Mouse (Mus musculus): Measurements from ENCODE around the gene Arx. TPM values are rescaled to one million over a fixed set of nuclear protein-coding genes. Genes with fewer than 3 reads are reported as not detected.

Arx gene
- polyA plus RNA-seq, 1 experiment from 2014 or later, result 10.7 TPM

- H3K27me3 ChIP-seq (replicated peaks), result peaks cover 63% of the 10 kb centered on the region
- peaks cover 9% of the 10 kb centered on the region; the same call in 1 of the 2 replicates for H3K4me1 ChIP-seq
- no peak overlapping the region for H3K9ac ChIP-seq
- H3K4me3 ChIP-seq, result no peak overlapping the region
- ATAC-seq (replicated peaks), result no peak
- 28% methylated on average over 5 of the region's 5 CpGs for WGBS
- H3K4me2 ChIP-seq, result no peak overlapping the region
- no peaks in the 10 kb centered on the region for H3K36me3 ChIP-seq (replicated peaks)
- H3K27ac ChIP-seq, result no peak overlapping the region
- no peaks in the 10 kb centered on the region for H3K9me3 ChIP-seq
These were observed 9.6 kb downstream of the Arx start for GRCm38 (mm10) chrX:93295819-93296218.

- no peak overlapping the region; the same call in 1 of the 2 replicates for H3K27ac ChIP-seq
- no peaks in the 10 kb centered on the region for H3K36me3 ChIP-seq (replicated peaks)
- ATAC-seq (replicated peaks), result peak; percentile 54; the same call in 1 of the 2 replicates
- WGBS, result 24% methylated on average over 39 of the region's 40 CpGs
- H3K4me1 ChIP-seq, result peaks cover 9% of the 10 kb centered on the region; the same call in 1 of the 2 replicates
- peak overlapping the region; percentile 37 for H3K4me2 ChIP-seq
- no peaks in the 10 kb centered on the region for H3K9me3 ChIP-seq
- no peak overlapping the region for H3K9ac ChIP-seq
- peak overlapping the region; percentile 3 for H3K4me3 ChIP-seq
- H3K27me3 ChIP-seq (replicated peaks), result peaks cover 64% of the 10 kb centered on the region
These were observed 10.8 kb downstream of the Arx start for GRCm38 (mm10) chrX:93297001-93297441.

- peaks cover 9% of the 10 kb centered on the region; the same call in 1 of the 2 replicates for H3K4me1 ChIP-seq
- no peak overlapping the region for H3K27ac ChIP-seq
- WGBS, result 19% methylated on average over 43 of the region's 43 CpGs
- no peaks in the 10 kb centered on the region for H3K9me3 ChIP-seq
- peak; percentile 31; the same call in 1 of the 2 replicates for ATAC-seq (replicated peaks)
- H3K4me3 ChIP-seq, result peak overlapping the region; percentile 12; the same call in 1 of the 2 replicates
- H3K36me3 ChIP-seq (replicated peaks), result no peaks in the 10 kb centered on the region
- H3K9ac ChIP-seq, result no peak overlapping the region
- peak overlapping the region; percentile 30; the same call in 1 of the 2 replicates for H3K4me2 ChIP-seq
- peaks cover 62% of the 10 kb centered on the region for H3K27me3 ChIP-seq (replicated peaks)
These were observed 12.9 kb downstream of the Arx start for GRCm38 (mm10) chrX:93299046-93299626.

GRCm38 (mm10) chrX:93299771-93300170, 13.5 kb downstream of the Arx start:
- no peak for ATAC-seq (replicated peaks)
- Histone ChIP-seq H3K9me3 (no peaks in the 10 kb centered on the region), H3K4me1 (peaks cover 9% of the 10 kb centered on the region; the same call in 1 of the 2 replicates), H3K27me3 (replicated peaks) (peaks cover 57% of the 10 kb centered on the region), H3K4me3 (no peak overlapping the region), H3K36me3 (replicated peaks) (no peaks in the 10 kb centered on the region), H3K9ac (no peak overlapping the region), H3K27ac (no peak overlapping the region), H3K4me2 (no peak overlapping the region)
- WGBS, result 21% methylated on average over 6 of the region's 6 CpGs

DNA sequence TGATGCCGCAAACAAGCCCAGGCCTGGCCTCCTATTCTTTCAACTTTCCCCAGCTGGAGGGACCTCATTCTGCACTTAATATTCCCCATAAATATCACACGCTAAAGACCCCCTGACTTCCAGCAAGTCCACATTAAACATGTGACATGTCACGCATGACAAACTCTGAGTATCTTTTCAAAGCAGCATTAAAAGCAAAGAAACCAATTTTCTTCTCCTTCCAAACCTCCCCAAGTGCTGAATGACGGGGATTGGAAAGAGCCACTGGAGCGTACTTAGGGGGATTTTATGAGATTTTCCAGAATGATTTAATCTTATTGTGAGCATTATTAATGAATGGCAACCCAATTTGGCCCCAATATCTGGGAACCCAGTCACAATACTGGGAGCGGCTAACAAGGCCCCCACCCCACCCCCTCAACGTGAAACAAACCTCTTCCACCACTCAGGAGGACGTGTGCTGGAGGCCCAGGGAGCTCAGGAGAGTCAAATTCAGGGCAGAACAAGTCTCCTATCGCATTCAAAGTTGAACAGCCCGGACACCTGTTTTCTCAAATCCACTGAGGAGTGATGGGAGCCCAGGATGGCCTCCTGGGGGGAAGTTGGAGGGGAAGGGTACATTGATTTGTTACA, 14.1 kb downstream of the Arx start:
- Histone ChIP-seq H3K36me3 (replicated peaks) (no peaks in the 10 kb centered on the region), H3K4me3 (no peak overlapping the region), H3K4me2 (no peak overlapping the region), H3K27me3 (replicated peaks) (peaks cover 54% of the 10 kb centered on the region), H3K9ac (no peak overlapping the region), H3K27ac (no peak overlapping the region), H3K9me3 (no peaks in the 10 kb centered on the region), H3K4me1 (peaks cover 9% of the 10 kb centered on the region; the same call in 1 of the 2 replicates)
- 24% methylated on average over 10 of the region's 10 CpGs for WGBS
- ATAC-seq (replicated peaks), result no peak

GRCm38 (mm10) chrX:93301798-93302197, 15.6 kb downstream of the Arx start:
- no peak for ATAC-seq (replicated peaks)
- H3K9ac ChIP-seq, result no peak overlapping the region
- H3K27ac ChIP-seq, result no peak overlapping the region
- 11% methylated on average over 7 of the region's 7 CpGs for WGBS
- H3K4me2 ChIP-seq, result no peak overlapping the region
- H3K4me3 ChIP-seq, result no peak overlapping the region
- H3K9me3 ChIP-seq, result no peaks in the 10 kb centered on the region
- peaks cover 9% of the 10 kb centered on the region; the same call in 1 of the 2 replicates for H3K4me1 ChIP-seq
- H3K36me3 ChIP-seq (replicated peaks), result no peaks in the 10 kb centered on the region
- H3K27me3 ChIP-seq (replicated peaks), result peaks cover 44% of the 10 kb centered on the region

DNA sequence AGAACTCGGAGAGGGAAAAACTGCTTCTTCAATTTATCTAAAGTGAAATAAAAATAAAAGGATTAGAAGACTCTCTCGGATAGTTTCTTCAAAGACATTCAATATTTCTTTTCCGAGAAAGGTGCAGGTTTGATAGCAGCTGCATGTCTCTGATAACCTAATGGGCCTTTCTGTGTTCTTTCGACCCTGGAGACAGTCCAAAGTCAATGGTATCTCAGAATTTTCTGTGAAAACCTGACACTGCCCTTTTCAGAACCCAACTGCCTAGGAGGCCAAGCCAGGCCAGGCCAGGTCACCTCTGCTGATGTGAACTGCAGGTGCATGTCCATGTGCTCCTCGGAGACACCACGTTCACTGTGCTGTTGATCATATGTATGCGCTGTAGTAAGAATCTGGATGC, 19.5 kb downstream of the Arx start:
- no peaks in the 10 kb centered on the region for H3K36me3 ChIP-seq (replicated peaks)
- H3K9ac ChIP-seq, result no peak overlapping the region
- peaks cover 22% of the 10 kb centered on the region for H3K27me3 ChIP-seq (replicated peaks)
- no peaks in the 10 kb centered on the region for H3K9me3 ChIP-seq
- no peaks in the 10 kb centered on the region for H3K4me1 ChIP-seq
- WGBS, result 86% methylated on average over 7 of the region's 7 CpGs
- H3K4me2 ChIP-seq, result no peak overlapping the region
- no peak for ATAC-seq (replicated peaks)
- no peak overlapping the region for H3K27ac ChIP-seq
- H3K4me3 ChIP-seq, result no peak overlapping the region

- ATAC-seq (replicated peaks), result no peak
- Histone ChIP-seq H3K27me3 (replicated peaks) (no peaks in the 10 kb centered on the region), H3K9ac (no peak overlapping the region), H3K4me2 (no peak overlapping the region), H3K36me3 (replicated peaks) (no peaks in the 10 kb centered on the region), H3K9me3 (no peaks in the 10 kb centered on the region), H3K4me1 (no peaks in the 10 kb centered on the region), H3K27ac (no peak overlapping the region), H3K4me3 (no peak overlapping the region)
- WGBS, result 51% methylated on average over 4 of the region's 4 CpGs
These were observed 31.3 kb downstream of the Arx start for GRCm38 (mm10) chrX:93317577-93317976.

DNA sequence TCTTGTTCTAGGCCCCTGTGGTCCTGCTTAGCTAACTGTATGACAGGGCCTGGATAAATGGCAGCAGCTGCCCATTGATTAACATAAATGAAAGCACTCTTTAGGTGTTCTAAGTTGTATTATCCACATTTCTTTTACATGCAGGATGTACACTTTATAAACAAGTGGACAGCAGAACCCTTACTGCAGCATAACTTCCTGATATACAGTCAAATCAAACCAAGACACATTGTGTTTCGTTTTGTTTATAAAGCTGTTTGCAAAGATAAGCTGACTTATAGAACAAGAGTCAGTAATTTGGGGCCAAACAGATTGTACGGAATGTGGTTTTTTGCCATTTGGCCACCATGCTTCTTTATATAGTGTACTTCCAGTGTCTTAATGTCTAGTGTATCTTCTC, 33.7 kb downstream of the Arx start:
- 83% methylated on average over 2 of the region's 2 CpGs for WGBS
- H3K4me3 ChIP-seq, result no peak overlapping the region

DNA sequence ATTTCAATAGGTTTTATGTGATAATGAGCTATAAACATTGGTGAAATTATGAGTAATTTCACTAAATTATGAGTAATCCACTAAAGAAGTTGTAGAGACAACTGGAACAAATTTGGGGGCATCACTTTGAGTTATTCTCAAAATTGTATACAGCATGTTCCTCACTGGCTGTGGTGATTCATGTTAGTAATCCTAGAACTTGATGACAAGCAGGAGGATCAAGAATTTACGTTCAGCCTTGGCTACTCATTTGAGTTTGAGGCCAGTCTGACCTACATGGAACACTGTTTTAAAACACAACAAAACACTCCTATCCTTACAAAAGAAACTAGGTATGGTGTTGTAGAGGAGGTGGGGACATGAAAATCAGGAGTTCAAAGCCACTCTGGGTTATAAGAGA, 35.1 kb downstream of the Arx start:
- H3K4me2 ChIP-seq, result no peak overlapping the region
- no peak overlapping the region for H3K4me3 ChIP-seq
- 83% methylated on average over 1 of the region's 1 CpGs for WGBS
- H3K27me3 ChIP-seq (replicated peaks), result no peaks in the 10 kb centered on the region
- no peak overlapping the region for H3K27ac ChIP-seq
- no peaks in the 10 kb centered on the region for H3K36me3 ChIP-seq (replicated peaks)
- ATAC-seq (replicated peaks), result no peak
- no peaks in the 10 kb centered on the region for H3K9me3 ChIP-seq
- H3K9ac ChIP-seq, result no peak overlapping the region
- no peaks in the 10 kb centered on the region for H3K4me1 ChIP-seq

More for the DNA sequence above, 33.7 kb downstream of the Arx start:
- no peaks in the 10 kb centered on the region for H3K9me3 ChIP-seq
- no peaks in the 10 kb centered on the region for H3K27me3 ChIP-seq (replicated peaks)
- H3K4me2 ChIP-seq, result no peak overlapping the region
- H3K27ac ChIP-seq, result no peak overlapping the region
- H3K36me3 ChIP-seq (replicated peaks), result no peaks in the 10 kb centered on the region
- ATAC-seq (replicated peaks), result no peak
- no peak overlapping the region for H3K9ac ChIP-seq
- H3K4me1 ChIP-seq, result no peaks in the 10 kb centered on the region
